Mouse (Mus musculus) kidney, postnatal 25 days (tissue): Measurements from ENCODE around the gene Skida1.

Experiments used
- DNase-seq, 2 experiments: peaks; one replicate each; pipeline ENCODE4 v3.0.0; 2021; ENCODE audit warnings: mixed read lengths in 2 of 2

Skida1 gene

DNA sequence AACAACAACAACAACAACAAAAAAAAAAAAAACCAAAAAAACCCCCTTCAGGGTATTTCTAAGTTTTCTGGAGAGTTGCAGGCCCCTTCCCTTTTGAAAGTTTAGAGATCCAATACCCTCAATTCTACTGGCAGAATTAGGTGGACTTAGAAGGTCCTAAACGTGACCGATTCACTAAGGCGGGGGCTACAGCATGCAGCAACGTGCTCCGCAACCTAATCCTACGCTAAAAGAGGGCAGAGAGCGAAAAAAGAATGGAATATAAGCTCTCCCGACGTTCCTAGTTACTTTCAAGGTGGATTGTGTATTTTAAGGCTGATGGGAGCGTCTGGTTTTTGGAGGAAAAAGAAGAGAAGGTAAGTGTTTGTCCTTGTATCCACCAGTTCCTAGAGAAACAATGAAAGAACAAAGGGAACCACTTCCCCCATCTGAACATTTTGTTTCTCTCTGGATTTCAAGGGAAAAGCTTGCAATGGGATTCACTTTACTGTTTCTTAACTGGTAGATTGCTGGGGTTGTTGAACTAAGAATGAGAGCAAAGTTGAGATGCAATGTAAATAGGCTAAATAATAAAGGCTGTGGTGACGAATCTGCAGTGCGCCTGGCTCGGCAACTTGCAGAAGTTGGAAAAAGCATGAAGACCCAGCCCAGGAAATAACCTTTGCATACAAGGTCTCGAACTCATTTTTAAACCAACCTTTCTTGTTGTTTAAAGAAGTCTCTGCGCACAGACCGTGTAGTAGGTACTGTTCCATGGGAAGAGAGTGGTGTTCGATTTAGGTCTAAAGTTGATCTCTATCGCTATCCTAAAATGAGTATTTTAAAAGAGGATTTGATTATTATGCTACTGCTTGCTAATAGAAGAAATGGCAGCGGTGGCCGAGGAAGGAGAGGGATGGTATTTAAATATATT lies 6.4 kb upstream of the Skida1 start, which contains the start of gene Mllt10:
Mllt10 (plus strand) TSS at position 222 of the 913 bp plus-strand sequence.
- no peak for DNase-seq

DNA sequence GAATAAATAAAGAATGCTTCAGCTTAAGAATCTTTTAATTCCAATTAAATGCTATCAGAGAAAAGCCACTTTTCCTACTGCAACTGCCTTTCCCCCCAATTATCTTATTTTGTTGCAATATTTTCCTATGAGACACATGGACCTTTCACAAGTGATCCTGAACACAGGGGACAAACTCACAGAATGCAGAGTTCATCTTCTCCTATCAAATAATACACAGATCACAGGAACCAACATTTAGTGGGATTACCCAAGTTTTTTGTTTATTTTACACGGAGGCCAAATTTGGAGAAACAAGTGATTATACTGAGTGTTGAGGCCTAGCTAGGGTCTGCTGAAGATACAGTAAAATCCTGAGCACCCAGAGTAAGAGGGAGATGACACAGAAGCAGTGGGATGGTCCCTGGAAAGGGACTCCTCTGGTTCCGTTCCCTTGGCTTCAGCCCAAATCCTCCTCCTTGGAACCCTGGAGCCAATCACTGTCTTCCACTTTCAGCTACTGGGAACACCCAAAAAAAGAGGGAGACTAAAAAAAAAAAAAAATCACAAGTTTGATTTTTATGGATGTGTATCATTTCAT lies 5.2 kb upstream of the Skida1 start:
- peak; percentile 69 to 72 for DNase-seq

DNA sequence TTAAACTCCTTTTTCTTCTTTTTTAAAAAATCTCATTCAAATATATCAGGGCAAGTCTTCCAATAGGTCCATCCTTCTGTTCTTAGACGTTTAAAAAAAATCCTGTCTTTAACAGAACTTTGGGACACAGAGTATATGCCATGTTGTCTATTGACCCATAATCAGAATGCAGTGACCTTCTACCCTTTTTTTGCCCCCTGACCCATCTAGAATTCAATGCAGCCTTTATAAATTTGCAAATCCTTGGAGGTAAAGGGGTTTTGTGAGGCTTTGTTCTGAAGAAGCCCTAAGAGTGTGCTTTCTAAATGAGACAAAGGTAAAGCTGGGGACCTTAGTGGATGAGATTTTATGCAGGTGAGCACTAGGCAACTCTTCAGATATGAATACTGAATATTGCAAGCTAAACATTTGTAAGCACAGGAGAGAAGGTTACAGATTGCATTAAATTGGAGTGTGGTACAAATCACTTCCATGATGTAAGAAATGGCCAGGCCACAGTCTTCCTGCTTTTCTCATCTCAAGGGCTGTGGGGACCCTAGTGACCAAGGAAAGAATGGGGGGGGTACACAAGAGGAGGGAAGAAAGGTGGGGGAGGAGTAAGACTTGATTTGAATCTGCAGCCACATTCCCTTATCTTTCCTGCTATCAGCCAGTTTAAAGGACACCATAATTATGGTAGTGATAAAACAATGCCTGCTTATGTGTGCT lies 4.5 kb upstream of the Skida1 start:
- no peak for DNase-seq

DNA sequence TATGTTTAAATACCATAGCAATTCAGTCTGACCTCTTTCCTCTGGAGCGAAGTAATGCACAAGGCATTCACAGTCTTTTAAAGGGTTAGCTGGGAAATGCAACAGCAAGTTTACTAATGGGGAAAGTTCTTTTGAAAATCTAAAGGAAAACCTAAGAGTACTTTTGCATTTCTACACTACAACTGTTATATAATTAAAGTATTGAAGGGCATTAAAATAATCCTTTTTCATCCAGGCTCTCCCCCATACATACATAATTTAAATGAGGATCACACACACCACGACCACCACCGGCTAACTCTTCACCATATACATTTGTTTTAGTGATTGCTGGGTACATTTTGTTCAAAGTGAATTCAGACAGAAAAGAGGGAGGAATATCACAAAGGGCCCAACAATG lies 3.7 kb upstream of the Skida1 start:
- DNase-seq, result no peak

DNA sequence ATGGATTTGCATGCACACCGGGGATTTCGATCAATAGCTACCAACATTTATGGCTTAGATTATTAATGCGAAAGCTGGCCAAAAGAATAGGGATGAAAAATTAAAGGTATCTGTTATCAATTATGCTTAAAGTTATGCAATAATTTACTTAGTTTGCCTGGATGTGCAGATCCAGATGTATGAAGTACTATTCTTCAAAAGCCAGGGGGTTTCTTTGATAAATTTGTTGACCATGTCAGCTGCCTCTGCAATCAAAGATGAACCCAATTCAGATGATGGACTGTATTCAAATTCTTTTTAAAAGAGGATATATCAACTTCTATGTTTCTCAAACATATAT lies 3.0 kb upstream of the Skida1 start:
- DNase-seq, result no peak

DNA sequence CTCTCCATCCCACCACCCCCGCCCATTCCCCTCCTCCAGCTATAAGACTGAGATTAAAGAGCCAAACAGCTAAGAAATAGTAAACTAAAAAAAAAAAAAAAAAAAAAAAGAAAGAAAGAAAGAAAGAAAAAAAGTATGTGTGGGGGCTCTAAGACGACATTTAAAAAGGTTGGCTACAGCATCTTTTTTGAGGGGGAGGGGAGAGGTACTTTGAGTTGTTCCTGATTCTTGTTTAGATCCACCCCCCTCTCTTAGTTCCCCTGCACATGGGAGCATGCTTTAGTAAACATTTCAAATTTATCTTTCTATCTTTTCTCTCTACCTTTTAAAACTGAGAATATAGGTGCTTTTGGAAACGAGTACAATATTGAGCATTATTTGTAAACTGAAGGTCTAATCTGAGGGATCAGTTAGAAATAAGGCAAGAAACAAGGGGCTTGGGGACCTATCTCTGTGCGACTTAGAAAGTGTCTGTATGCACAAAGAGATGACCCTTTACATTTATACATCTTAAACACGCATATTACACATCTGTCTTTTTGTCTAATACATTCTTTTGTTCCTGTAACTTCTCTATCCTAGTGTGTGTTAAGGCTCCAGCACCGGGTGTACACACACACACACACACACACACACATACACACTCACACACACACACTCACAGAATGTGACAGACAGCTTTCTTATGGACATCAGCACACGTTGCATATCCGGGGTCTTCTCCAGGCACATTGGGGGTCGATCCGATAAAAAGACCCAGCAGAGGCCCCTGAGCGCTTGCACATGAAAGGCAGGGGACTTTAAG lies 2.4 kb upstream of the Skida1 start:
- no peak for DNase-seq

DNA sequence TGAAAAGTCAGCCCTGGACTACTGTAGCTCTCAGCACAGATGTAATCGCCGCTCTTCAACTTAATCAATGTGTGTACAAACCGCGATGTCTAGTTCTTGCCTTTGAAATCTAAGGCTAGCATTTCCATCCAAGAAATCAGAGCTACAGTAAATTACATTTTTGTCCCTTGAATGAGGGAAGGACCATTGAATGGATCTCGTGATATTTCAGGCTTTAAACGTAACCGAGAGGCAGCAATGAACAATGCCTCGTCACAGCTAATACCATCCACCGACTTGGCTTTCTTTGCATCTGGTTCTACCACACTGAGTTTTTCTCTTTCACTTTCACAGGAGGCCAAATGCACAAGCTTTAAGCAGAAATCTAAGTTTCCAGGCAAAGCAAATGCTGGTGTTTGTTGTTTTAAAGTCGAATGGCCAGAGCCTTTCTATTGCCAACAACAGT lies 1.7 kb upstream of the Skida1 start:
- no peak for DNase-seq

DNA sequence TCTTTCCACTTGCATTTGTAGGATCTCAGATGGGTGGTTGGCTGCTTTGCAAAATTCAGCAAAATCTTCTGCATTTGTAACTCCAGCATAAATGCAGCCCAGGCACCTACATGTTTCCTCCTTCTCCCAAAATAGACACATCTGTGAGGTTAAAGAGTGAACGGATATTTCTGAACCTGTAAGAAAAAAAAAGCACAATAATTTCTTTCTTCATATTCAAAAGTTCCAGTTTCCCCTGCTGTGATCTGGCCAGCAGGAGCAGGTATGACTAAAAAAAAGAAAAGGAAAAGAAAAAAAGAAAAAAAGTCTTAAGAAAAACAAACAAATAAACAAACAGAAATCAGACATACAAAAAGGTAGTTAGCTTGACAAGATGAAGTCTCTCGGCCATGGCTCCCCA lies 1.2 kb upstream of the Skida1 start:
- DNase-seq, result no peak

DNA sequence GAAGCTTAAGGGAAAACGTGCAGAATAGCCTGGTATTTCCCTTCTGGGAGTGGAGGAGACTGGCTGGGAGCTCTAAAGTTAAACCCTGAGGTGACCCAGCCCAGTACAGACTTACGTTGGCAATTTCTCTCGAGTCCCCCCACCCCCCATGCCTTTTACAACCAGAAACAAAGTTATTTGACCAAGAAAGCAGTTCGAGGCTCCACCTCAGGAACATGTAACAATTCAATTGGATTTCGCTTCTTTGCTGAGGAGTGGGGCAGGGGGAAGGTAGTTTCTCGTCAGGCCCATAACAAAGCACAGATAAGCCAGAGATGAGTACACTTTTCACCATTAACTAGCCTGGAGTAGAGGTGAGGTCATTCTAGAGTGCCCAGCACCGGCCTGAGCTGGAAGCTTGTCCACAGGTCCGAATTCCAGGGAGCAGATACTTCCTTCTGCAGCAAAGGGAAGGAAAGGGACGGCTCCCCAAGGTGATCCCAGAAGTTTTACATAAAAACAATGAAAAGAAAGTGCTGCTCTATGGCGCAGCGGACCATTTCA lies 499 bp upstream of the Skida1 start:
- peak; percentile 64 to 86 for DNase-seq

DNA sequence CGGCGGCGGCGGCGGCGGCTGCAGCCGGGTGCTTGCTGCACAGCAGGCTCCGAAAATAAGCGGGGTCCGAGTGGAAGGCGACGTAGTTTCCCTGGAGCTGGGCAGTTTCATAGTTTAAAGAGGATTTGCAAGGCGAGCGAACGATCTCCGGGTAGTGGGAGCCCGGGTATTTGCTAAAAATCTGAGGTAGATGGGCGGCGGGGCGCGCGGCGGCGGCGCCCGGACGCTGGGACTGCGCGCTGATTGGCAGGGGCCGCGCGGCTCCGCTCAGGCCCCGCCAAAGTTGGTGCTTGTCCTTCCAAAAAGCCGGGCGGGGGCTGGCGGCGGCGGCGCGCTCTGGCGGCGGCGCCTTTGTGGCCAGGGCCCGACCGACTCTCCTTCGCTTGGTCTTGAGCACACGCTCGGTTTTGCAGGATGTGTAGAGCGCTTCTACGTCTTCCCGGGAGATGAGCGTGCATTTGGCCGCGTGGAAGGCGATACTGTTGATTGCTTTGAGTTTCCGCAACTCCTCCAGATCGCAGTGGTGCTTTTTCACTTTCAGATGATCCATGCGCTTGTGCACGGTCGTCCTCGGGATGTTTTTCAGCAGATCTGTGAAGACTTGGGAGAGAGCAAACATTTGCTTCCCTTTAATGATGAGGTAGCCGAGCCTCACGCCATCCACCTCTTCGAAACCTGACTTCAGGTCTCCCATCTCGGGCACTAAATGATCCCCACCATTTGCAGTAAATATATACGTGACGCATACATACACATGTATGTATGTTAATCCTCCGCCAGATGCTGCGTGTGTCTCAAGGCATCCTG lies 1.0 kb downstream of the Skida1 start:
- DNase-seq, result peak; percentile 77 to 89

DNA sequence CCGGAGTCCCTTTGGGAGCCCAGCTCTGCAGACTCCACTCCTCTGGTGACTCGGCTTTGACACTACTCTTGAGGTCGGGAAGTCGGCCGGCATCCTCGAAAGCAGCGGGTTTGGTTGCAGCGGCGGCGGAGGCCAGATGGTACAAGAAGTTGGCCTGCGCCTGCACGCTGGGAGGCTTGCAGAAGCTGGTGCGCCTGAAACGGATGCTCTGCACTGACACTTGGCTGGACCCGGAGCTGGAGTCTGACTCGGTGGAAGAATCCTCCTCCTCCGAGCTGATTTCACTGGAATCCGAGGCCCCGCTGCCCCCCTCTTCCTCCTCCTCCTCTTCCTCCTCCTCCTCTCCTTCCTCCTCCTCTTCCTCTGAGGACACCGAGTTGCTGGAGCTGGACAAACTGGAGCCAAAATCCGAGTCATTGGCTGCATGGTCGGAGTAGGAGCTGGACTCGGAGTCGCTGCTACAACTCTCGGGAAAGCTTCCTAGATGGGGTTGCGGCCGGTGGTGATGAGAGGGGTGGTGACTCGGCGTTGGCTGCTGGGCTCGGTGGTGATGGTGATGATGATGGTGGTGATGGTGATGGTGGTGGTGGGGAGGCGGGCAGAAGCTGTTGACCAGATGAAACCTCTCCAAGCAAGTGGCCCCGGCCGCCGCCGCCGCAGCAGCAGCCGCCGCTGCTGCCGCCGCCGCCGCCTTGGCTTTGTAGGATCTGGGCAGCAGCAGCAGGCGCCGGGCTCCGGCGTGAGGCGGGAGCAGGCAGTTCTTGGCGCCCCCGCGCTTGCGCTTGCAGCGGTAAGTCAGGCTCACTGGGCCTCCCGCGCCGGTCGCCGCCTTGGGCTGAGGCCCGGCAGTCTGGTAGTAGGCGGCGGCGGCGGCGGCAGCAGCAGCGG lies 1.8 kb downstream of the Skida1 start:
- DNase-seq, result peak; percentile 75 to 82

DNA sequence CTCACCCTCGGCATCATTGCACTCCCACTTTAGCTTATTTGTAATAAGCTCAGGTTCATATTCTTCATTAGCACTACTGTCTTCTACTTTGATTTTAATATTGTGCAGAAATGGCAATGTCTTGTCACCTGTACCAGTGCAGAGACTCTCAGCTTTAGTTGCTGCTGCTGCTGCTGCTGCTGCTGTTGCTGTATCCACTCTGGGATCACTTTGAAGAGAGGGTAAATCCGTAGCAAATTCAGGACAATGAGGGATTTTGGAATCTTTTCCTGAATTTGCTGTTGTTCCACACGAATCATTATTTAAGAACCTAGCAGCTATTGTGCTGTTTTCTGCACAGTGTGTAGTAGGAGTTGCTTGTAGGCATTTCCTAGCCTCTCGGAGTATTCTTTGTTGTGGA lies 2.7 kb downstream of the Skida1 start:
- no peak for DNase-seq

DNA sequence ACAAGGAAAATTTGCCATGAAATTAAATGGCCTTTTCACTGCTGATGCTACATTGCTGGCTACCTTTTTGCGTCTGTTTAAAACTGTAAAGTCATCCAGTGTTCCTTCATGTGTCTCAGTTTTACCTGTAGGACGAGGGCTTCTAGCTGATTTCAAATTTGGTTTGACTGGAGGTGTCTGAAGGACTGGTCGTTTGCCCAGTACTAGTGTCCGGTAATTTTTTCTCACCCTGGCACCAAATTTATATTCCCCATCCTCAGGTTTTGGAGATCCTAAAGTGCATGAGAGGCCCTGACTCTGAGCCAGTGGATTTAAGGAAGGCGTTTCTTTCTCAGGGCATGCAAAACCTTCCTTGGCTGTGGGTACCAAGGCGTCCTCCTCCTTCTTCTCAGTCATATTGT lies 3.1 kb downstream of the Skida1 start:
- no peak for DNase-seq

DNA sequence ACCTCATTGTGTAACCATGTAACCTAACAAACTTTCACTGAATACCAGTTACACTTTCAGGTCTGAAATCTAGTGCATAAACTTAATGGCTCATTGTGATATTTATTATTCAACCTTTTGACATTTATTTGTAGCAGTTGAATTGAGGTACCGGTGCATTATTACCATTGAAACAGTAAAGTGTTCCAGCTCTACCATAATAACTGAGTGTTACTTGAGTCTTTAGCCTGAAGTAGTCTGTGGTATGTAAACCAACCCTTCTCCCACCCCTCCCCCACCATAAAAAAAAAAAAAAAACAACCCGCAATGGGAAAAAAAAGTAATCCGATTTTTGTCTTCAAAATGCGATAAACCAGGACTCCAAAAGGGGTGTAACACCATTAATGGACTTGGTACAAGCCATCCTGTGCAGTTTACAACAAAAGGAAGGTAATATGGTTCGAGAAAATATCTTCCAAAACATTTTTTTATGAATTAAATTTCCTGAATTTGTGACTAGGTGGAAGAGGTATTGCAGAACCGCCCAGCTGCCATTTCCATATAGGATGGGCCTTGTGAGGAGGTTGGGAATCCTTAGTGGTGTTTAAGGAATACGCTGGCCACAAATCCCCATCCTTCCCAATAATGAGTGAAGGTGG lies 3.6 kb downstream of the Skida1 start:
- no peak for DNase-seq

DNA sequence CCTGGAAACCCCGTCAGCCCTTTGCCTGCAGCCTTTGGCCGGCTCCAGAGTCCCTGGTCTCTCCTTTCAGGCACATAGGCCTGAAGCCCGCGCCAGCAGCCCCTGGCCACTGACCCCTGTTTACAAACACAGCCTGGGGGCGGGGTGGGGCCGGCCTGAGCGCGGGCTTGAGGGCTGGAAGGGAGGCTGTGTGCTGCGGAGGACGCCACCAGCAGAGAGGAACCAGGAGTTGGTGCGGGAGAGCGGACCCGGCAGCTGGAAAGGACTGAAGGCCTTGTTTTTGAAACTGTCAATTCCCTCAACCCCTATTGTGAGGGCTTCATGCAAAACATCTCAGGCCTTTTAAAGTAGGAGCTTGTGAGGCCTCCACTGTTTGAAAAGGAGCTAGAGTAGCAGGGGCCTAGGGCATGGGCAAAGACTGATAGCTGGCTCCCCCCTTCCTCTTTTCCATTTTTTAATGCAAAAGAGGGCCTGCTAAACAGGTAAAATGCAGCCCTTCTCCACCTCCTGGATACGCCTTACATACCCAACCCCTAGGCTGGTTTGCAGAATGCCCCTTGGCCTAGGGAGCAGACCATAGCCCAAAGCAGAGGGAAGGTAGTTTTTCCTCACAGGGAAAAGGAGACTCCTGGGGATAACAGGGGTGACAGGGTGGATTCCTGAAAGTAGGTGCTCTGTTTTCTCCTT lies 7.5 kb downstream of the Skida1 start:
- DNase-seq, result peak; percentile 57 to 85

DNA sequence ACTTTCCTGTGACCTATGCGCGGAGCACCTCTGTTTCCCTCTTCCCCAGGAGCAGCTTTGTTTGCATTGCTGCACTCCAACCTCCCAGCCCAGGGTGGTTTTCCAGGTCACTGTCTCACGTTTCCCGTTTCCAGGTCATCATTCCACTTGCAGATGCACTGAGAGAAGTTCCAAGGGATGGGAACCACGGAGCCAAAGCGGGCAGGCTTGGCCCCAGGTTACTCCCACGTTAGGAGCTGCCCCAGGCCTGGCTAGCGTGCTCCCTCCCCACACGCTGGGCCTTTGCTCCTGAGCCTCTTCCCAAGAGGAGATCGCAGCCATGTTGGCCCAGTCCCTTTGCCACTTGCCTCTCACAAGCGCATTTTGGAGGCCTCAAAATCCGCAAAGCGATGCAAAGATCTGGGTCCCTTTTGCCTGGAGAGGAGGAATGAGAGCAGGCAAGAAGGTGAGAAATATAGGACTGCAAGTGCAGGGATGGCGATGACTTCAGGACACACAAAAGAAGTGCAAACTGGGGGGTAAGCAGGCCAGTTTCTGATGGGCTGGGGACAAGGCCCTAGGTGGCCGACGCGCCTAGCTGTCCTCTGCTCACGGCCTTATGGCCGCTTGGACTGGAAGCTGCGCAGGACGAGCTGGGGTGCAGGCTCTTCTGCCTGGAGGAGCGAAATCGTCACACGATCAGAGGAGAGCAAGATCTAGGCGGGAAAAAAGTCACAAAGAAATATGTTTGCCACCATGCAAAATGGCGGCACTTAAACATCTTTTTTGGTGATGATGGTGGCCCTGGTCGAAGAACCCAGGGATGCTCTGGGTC lies 8.3 kb downstream of the Skida1 start:
- no peak for DNase-seq

DNA sequence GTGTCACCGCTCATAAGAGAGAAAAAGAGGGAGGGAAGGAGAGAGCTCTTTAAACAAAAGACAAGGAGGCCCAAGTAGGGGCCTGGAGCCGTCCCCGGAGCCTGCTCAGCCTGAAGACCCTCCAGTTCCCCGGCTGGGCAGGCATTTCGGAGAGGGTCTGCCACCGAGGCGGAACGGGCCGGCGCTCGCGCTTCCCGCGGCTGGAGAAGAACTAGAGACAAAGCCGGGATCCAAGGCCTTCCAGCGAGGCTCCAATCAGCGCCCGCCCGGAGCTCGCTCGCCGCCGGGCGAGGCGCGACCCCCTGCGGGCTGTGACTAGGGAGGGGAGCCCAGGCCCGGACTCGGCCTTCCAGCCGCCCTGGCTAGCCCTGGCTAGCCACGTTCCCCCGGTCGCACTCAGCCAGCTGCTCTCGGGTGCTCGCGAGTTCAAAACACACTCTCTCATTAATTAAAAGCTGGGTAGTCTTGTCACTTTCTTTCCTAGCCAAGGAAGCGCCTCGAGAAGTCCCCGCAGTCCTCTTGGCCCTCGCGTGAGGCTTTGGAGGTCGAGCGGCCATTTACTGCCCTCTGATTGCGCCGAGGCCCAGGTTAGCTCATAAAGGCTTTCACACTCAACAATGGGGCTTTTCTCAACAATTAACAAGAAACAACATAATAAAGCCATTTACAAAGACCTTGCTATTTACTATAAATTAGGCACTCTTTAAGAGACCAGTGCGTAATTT lies 9.1 kb downstream of the Skida1 start:
- DNase-seq, result no peak

DNA sequence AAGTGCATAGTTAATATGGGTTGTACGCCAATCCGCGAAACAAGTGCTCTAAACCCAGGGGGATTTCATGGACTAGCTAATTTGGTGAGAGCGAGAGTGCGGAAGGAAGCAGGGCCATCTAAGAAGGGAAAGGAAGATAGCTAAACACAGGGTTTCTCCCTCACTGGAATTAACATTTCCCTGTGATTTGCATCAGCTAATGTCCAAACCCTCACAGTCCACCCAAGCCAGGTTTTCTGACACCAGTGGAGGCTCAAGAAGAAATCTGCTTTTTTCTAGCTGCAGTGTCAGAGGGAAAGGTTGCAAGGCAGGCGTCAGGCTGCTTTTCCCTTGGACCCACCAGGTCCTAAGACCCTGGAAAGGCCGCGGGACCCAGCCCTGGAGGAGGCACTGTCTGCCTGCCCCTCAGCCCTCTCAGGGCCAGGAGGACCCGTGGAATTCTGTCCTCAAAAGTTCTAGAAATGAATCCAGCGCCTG lies 9.9 kb downstream of the Skida1 start:
- DNase-seq, result no peak
